Mouse (Mus musculus): Measurements from ENCODE around the gene Gm28539.

- TF ChIP-seq CHD2 (IDR thresholded peaks at IDR 0.05; ENCODE audit: low read length): peak; percentile 95
- TF ChIP-seq USF1 (IDR thresholded peaks at IDR 0.05; ENCODE audit: low read depth, low read length): no peak
- TF ChIP-seq USF2 (IDR thresholded peaks at IDR 0.05; ENCODE audit: borderline replicate concordance in 1 of 2, insufficient read depth in 1 of 2, low read depth in 1 of 2, low read length in 2 of 2): no peak
- TF ChIP-seq ZMIZ1 (IDR thresholded peaks at IDR 0.05; ENCODE audit: low read depth, low read length): peak; percentile 81
- peak; percentile 83 for TF ChIP-seq E2F4 (IDR thresholded peaks at IDR 0.05; ENCODE audit: borderline replicate concordance, low read depth, low read length)
- peak; percentile 96 for TF ChIP-seq HCFC1 (IDR thresholded peaks at IDR 0.05; ENCODE audit: low read depth, low read length)
- no peak for TF ChIP-seq TAL1 (IDR thresholded peaks at IDR 0.05; ENCODE audit: low read length)
- TF ChIP-seq CTCF (IDR thresholded peaks at IDR 0.05 in 2 of 3, conservative IDR thresholded peaks at IDR 0.05 in 1 of 3; ENCODE audit: control insufficient read depth in 1 of 3, insufficient read depth in 1 of 3, low read depth in 2 of 3, low read length in 3 of 3, poor library complexity in 1 of 3, severe bottlenecking in 1 of 3): no peak
- no peak for TF ChIP-seq EP300 (IDR thresholded peaks at IDR 0.05; ENCODE audit: low read depth in 1 of 2, low read length in 2 of 2)
- no peak; the same call in 1 of the 2 replicates for TF ChIP-seq GATA1 (IDR thresholded peaks at IDR 0.05; ENCODE audit: low read depth, low read length)
- no peak for TF ChIP-seq MAFK (IDR thresholded peaks at IDR 0.05; ENCODE audit: borderline replicate concordance, low read depth, low read length)
Measured at GRCm38 (mm10) chr16:18811468-18812384, 24.7 kb upstream of the Gm28539 start, which contains the start of the genes Ufd1 and Cdc45.
